Mouse (Mus musculus) ES-E14 (cell line): Measurements from ENCODE around the gene Rnf25.

Experiments used
- CHD2 ChIP-seq: IDR thresholded peaks from 2 replicates; pipeline ENCODE4 v1.6.1; 2014; ENCODE audit warnings: mild to moderate bottlenecking, low read depth, low read length, inconsistent platforms
- HCFC1 ChIP-seq: IDR thresholded peaks from 2 replicates; pipeline ENCODE4 v1.6.1; 2012; ENCODE audit warnings: low read length, inconsistent platforms, borderline replicate concordance; ENCODE audit not compliant: insufficient read depth
- ZNF384 ChIP-seq: IDR thresholded peaks from 2 replicates; pipeline ENCODE4 v1.6.1; 2012; ENCODE audit warnings: low read depth, low read length, inconsistent platforms

- TF ChIP-seq CHD2, result no peak
- TF ChIP-seq HCFC1, result no peak
- TF ChIP-seq ZNF384, result no peak
Measured at GRCm38 (mm10) chr1:74565834-74566233, 35.4 kb downstream of the Rnf25 start.
